Mouse (Mus musculus): ENCODE measurements around the gene Prrg3. TPM values are rescaled to one million over a fixed set of nuclear protein-coding genes. Genes with fewer than 3 reads are reported as not detected.

Prrg3 gene
- total RNA-seq, 2 experiments from 2014 or later: not detected

Other genes starting within 250 kb of the Prrg3 start
- gene Vma21, start 146.7 kb upstream of the Prrg3 start, total RNA-seq (2015): 36.9 and 37.5 TPM in 2 replicates
- 10.8 and 12.4 TPM in 2 replicates for gene Vma21, start 146.7 kb upstream of the Prrg3 start, total RNA-seq (2017)
- not detected in 2 replicates for gene Gm1141, start 41.6 kb upstream of the Prrg3 start, total RNA-seq (2015)
- gene Gm1141, start 41.6 kb upstream of the Prrg3 start, total RNA-seq (2017): not detected in 2 replicates
- gene Fate1, start 10.4 kb downstream of the Prrg3 start, total RNA-seq (2015): not detected in 2 replicates
- not detected in 2 replicates for gene Fate1, start 10.4 kb downstream of the Prrg3 start, total RNA-seq (2017)
- gene Cnga2, start 29.2 kb downstream of the Prrg3 start, total RNA-seq (2015): not detected in 2 replicates
- gene Cnga2, start 29.2 kb downstream of the Prrg3 start, total RNA-seq (2017): not detected in 2 replicates

All from megakaryocyte, adult 5-6 weeks (primary cell).